Mouse (Mus musculus) lung, embryonic 14.5 days (tissue): Measurements from ENCODE around the gene Ankrd11. TPM values are rescaled to one million over a fixed set of nuclear protein-coding genes. Genes with fewer than 3 reads are reported as not detected.
"Not testable (repeated sequence)": the region's sequence is repeated elsewhere in the genome, so short reads cannot be mapped to it uniquely, and the experiment has no call there.

ENCODE experiments used
- ATAC-seq: fragments of 200-750 bp; cut with Nextera tagmentation; 2 replicates; pipeline ENCODE4 v1.8.0; 2017; ENCODE audit warnings: mild to moderate bottlenecking, moderate TSS enrichment, moderate library complexity; ENCODE audit not compliant: insufficient read depth
- DNase-seq: peaks from one replicate; pipeline ENCODE4 v3.0.0-alpha.2; 2015
- H3K27ac ChIP-seq: fragments of 300-500 bp; sonication (generic); 2 replicates; pipeline ENCODE4 v1.5.1; 2014; ENCODE audit warnings: low read depth, mild to moderate bottlenecking, moderate library complexity
- H3K27me3 ChIP-seq: fragments of 300-500 bp; sonication (generic); 2 replicates; pipeline ENCODE4 v1.6.1; 2014; ENCODE audit warnings: low read length, control low read depth; ENCODE audit not compliant: insufficient read depth
- H3K36me3 ChIP-seq: fragments of 300-500 bp; sonication (generic); 2 replicates; pipeline ENCODE4 v1.6.1; 2014; ENCODE audit warnings: control low read depth; ENCODE audit not compliant: insufficient read depth
- H3K4me1 ChIP-seq: fragments of 300-500 bp; sonication (generic); 2 replicates; pipeline ENCODE4 v1.6.1; 2014; ENCODE audit warnings: antibody characterized with exemption, control low read depth; ENCODE audit not compliant: insufficient read depth
- H3K4me2 ChIP-seq: fragments of 300-500 bp; sonication (generic); 2 replicates; pipeline ENCODE4 v1.6.1; 2014; ENCODE audit warnings: mild to moderate bottlenecking
- H3K4me3 ChIP-seq: fragments of 300-500 bp; sonication (generic); 2 replicates; pipeline ENCODE4 v1.5.1; 2014; ENCODE audit warnings: low read depth, low read length
- H3K9ac ChIP-seq: fragments of 300-500 bp; sonication (generic); 2 replicates; pipeline ENCODE4 v1.6.1; 2014
- H3K9me3 ChIP-seq: fragments of 300-500 bp; sonication (generic); 2 replicates; pipeline ENCODE4 v1.6.1; 2016; ENCODE audit warnings: low read depth, low read length, control low read depth
- CTCF ChIP-seq: IDR thresholded peaks from 2 replicates; pipeline ENCODE4 v1.5.1; 2016; ENCODE audit warnings: antibody characterized with exemption, low read depth
- WGBS: fragments of 180-500 bp; shearing (Covaris S2); extraction: QIAGEN DNeasy Blood & Tissue Kit; methylation state at CpG from one replicate; pipeline ENCODE4 v1.1.7; 2014; 5-methylcytosine and 5-hydroxymethylcytosine counted together
- polyA plus RNA-seq: library from polyadenylated mRNA; unstranded; fragments of >200 nt; fragmentation: Nextera tagmentation; extraction: Ambion mirVana; gene quantifications from 2 replicates; pipeline ENCODE4 v1.2.1, GENCODE M21; 2014

Ankrd11 gene
- polyA plus RNA-seq, 1 experiment from 2014 or later: 94.6 TPM

GRCm38 (mm10) chr8:123031321-123031978, 10.6 kb downstream of the Ankrd11 start:
- Histone ChIP-seq H3K4me2 (no peak overlapping the region), H3K27me3 (no peaks in the 10 kb centered on the region), H3K4me3 (no peak overlapping the region), H3K36me3 (0 out of 2 replicates have a peak, but pooled peaks cover 5% of the 10 kb centered on the region), H3K27ac (no peak overlapping the region), H3K9me3 (no peaks in the 10 kb centered on the region), H3K4me1 (no peaks in the 10 kb centered on the region), H3K9ac (no peak overlapping the region)
- WGBS: 65% methylated on average over 7 of the region's 7 CpGs
- TF ChIP-seq CTCF: no peak
- ATAC-seq (no peak), DNase-seq (no peak)

GRCm38 (mm10) chr8:123030091-123030490, 12.0 kb downstream of the Ankrd11 start:
- not testable (repeated sequence) for H3K4me2 ChIP-seq, ATAC-seq, H3K9ac ChIP-seq, H3K27ac ChIP-seq, H3K9me3 ChIP-seq, H3K4me1 ChIP-seq, H3K27me3 ChIP-seq, H3K4me3 ChIP-seq, DNase-seq, H3K36me3 ChIP-seq
- 84% methylated on average over 5 of the region's 5 CpGs for WGBS

- Histone ChIP-seq H3K36me3 (0 out of 2 replicates have a peak, but pooled peaks cover 9% of the 10 kb centered on the region), H3K9ac (no peak overlapping the region), H3K4me1 (no peaks in the 10 kb centered on the region), H3K4me3 (no peak overlapping the region), H3K4me2 (no peak overlapping the region), H3K27me3 (no peaks in the 10 kb centered on the region), H3K27ac (no peak overlapping the region), H3K9me3 (no peaks in the 10 kb centered on the region)
- WGBS: 90% methylated on average over 8 of the region's 8 CpGs
- no peak for TF ChIP-seq CTCF
- DNase-seq (no peak), ATAC-seq (no peak)
These were observed 14.3 kb downstream of the Ankrd11 start for GRCm38 (mm10) chr8:123027786-123028185.

GRCm38 (mm10) chr8:123025951-123026351, 16.1 kb downstream of the Ankrd11 start:
- WGBS: 72% methylated on average over 3 of the region's 3 CpGs
- DNase-seq: no peak
- TF ChIP-seq CTCF: no peak
- no peak overlapping the region for H3K4me2 ChIP-seq
- H3K4me1 ChIP-seq: no peaks in the 10 kb centered on the region
- ATAC-seq: no peak
- no peak overlapping the region for H3K27ac ChIP-seq
- H3K4me3 ChIP-seq: no peak overlapping the region
- H3K27me3 ChIP-seq: no peaks in the 10 kb centered on the region
- 0 out of 2 replicates have a peak, but pooled peaks cover 10% of the 10 kb centered on the region for H3K36me3 ChIP-seq
- no peaks in the 10 kb centered on the region for H3K9me3 ChIP-seq
- H3K9ac ChIP-seq: no peak overlapping the region

GRCm38 (mm10) chr8:123024226-123024625, 17.9 kb downstream of the Ankrd11 start:
- ATAC-seq: no peak
- H3K4me3 ChIP-seq: no peak overlapping the region
- H3K9me3 ChIP-seq: no peaks in the 10 kb centered on the region
- no peak overlapping the region for H3K27ac ChIP-seq
- 0 out of 2 replicates have a peak, but pooled peaks cover 10% of the 10 kb centered on the region for H3K36me3 ChIP-seq
- no peaks in the 10 kb centered on the region for H3K27me3 ChIP-seq
- H3K4me2 ChIP-seq: no peak overlapping the region
- no peak overlapping the region for H3K9ac ChIP-seq
- no peak for TF ChIP-seq CTCF
- DNase-seq: no peak
- 93% methylated on average over 2 of the region's 2 CpGs for WGBS
- no peaks in the 10 kb centered on the region for H3K4me1 ChIP-seq

GRCm38 (mm10) chr8:123022727-123023126, 19.4 kb downstream of the Ankrd11 start:
- Histone ChIP-seq H3K36me3 (0 out of 2 replicates have a peak, but pooled peaks cover 6% of the 10 kb centered on the region), H3K27ac (no peak overlapping the region), H3K4me2 (no peak overlapping the region), H3K4me1 (no peaks in the 10 kb centered on the region), H3K9me3 (no peaks in the 10 kb centered on the region), H3K4me3 (no peak overlapping the region), H3K9ac (no peak overlapping the region), H3K27me3 (no peaks in the 10 kb centered on the region)
- 68% methylated on average over 3 of the region's 3 CpGs for WGBS
- ATAC-seq: no peak
- no peak for TF ChIP-seq CTCF
- DNase-seq: no peak

- H3K27ac ChIP-seq: no peak overlapping the region
- no peak for DNase-seq
These were observed 20.8 kb downstream of the Ankrd11 start for GRCm38 (mm10) chr8:123021259-123021658.

More at GRCm38 (mm10) chr8:123021259-123021658, 20.8 kb downstream of the Ankrd11 start:
- Histone ChIP-seq H3K36me3 (0 out of 2 replicates have a peak, but pooled peaks cover 5% of the 10 kb centered on the region), H3K4me3 (no peak overlapping the region), H3K27me3 (no peaks in the 10 kb centered on the region), H3K9me3 (no peaks in the 10 kb centered on the region), H3K4me2 (no peak overlapping the region), H3K9ac (no peak overlapping the region), H3K4me1 (no peaks in the 10 kb centered on the region)
- 84% methylated on average over 1 of the region's 1 CpGs for WGBS
- no peak for ATAC-seq
- TF ChIP-seq CTCF: no peak
